Mouse (Mus musculus): ENCODE measurements around the gene Zfp646. TPM values are rescaled to one million over a fixed set of nuclear protein-coding genes. Genes with fewer than 3 reads are reported as not detected.
"Not testable (repeated sequence)": the region's sequence is repeated elsewhere in the genome, so short reads cannot be mapped to it uniquely, and the experiment has no call there.

Gene Zfp646
- polyA plus RNA-seq (2012; rRNA removed): 8.0 and 13.6 TPM in 2 replicates

GRCm38 (mm10) chr7:127876041-127876466, at the start of gene Zfp646:
Zfp646 (plus strand) TSS chr7:127876221.
- TF ChIP-seq CTCF (IDR thresholded peaks at IDR 0.05; ENCODE audit: extremely low read depth, insufficient read length, insufficient replicate concordance, low read depth, low read length) (no peak), POLR2A (IDR thresholded peaks at IDR 0.05; ENCODE audit: low read depth, low read length) (no peak; the same call in 1 of the 2 replicates)
- under 1% methylated on average over 41 of the region's 41 CpGs for WGBS
- H3K4me3 ChIP-seq (ENCODE audit: low read depth, low read length): peak within 1 kb of the TSS; percentile 77
- H3K27me3 ChIP-seq (ENCODE audit: control insufficient read depth, insufficient read depth, low read length): no peaks in the 10 kb centered on the region
- peak within 1 kb of the TSS; percentile 85 for H3K27ac ChIP-seq (ENCODE audit: insufficient read depth, low read depth, low read length)
- H3K36me3 ChIP-seq (ENCODE audit: control insufficient read depth, insufficient read depth, low read length): peaks cover 25% of the 10 kb centered on the region
- peaks cover 2% of the 10 kb centered on the region for H3K4me1 ChIP-seq (ENCODE audit: control insufficient read depth, insufficient read depth, insufficient read length, low read length)

- no peaks in the 10 kb centered on the region for H3K36me3 ChIP-seq (ENCODE audit: control insufficient read depth, insufficient read depth, low read length)
- no peak for TF ChIP-seq POLR2A (IDR thresholded peaks at IDR 0.05; ENCODE audit: low read depth, low read length)
- no peak for TF ChIP-seq CTCF (IDR thresholded peaks at IDR 0.05; ENCODE audit: extremely low read depth, insufficient read length, insufficient replicate concordance, low read depth, low read length)
- 83% methylated on average over 2 of the region's 2 CpGs for WGBS
- no peak overlapping the region for H3K4me3 ChIP-seq (ENCODE audit: low read depth, low read length)
- H3K4me1 ChIP-seq (ENCODE audit: control insufficient read depth, insufficient read depth, insufficient read length, low read length): no peaks in the 10 kb centered on the region; the same call in 1 of the 2 replicates
- no peaks in the 10 kb centered on the region for H3K27me3 ChIP-seq (ENCODE audit: control insufficient read depth, insufficient read depth, low read length)
- H3K27ac ChIP-seq (ENCODE audit: insufficient read depth, low read depth, low read length): no peak overlapping the region
These were observed 40.5 kb upstream of the Zfp646 start for GRCm38 (mm10) chr7:127835550-127835949.

- Histone ChIP-seq H3K4me3 (ENCODE audit: low read depth, low read length) (no peak overlapping the region), H3K27ac (ENCODE audit: insufficient read depth, low read depth, low read length) (no peak overlapping the region), H3K36me3 (ENCODE audit: control insufficient read depth, insufficient read depth, low read length) (no peaks in the 10 kb centered on the region), H3K27me3 (ENCODE audit: control insufficient read depth, insufficient read depth, low read length) (no peaks in the 10 kb centered on the region), H3K4me1 (ENCODE audit: control insufficient read depth, insufficient read depth, insufficient read length, low read length) (peaks cover 7% of the 10 kb centered on the region)
- TF ChIP-seq POLR2A (IDR thresholded peaks at IDR 0.05; ENCODE audit: low read depth, low read length) (no peak), CTCF (IDR thresholded peaks at IDR 0.05; ENCODE audit: extremely low read depth, insufficient read length, insufficient replicate concordance, low read depth, low read length) (no peak)
- 82% methylated on average over 5 of the region's 5 CpGs for WGBS
These were observed 38.5 kb upstream of the Zfp646 start for GRCm38 (mm10) chr7:127837473-127837872.

- WGBS: 91% methylated on average over 4 of the region's 4 CpGs
- not testable (repeated sequence) for H3K27ac ChIP-seq (ENCODE audit: insufficient read depth, low read depth, low read length); H3K4me3 ChIP-seq (ENCODE audit: low read depth, low read length); H3K27me3 ChIP-seq (ENCODE audit: control insufficient read depth, insufficient read depth, low read length); H3K4me1 ChIP-seq (ENCODE audit: control insufficient read depth, insufficient read depth, insufficient read length, low read length); H3K36me3 ChIP-seq (ENCODE audit: control insufficient read depth, insufficient read depth, low read length)
These were observed 38.1 kb upstream of the Zfp646 start for GRCm38 (mm10) chr7:127837878-127838277.

GRCm38 (mm10) chr7:127840031-127840430, 36.0 kb upstream of the Zfp646 start:
- H3K27me3 ChIP-seq (ENCODE audit: control insufficient read depth, insufficient read depth, low read length); H3K4me1 ChIP-seq (ENCODE audit: control insufficient read depth, insufficient read depth, insufficient read length, low read length); H3K4me3 ChIP-seq (ENCODE audit: low read depth, low read length); H3K27ac ChIP-seq (ENCODE audit: insufficient read depth, low read depth, low read length): not testable (repeated sequence)
- H3K36me3 ChIP-seq (ENCODE audit: control insufficient read depth, insufficient read depth, low read length): peaks cover 14% of the 10 kb centered on the region
- WGBS: 80% methylated on average over 2 of the region's 2 CpGs

- Histone ChIP-seq H3K27ac (ENCODE audit: insufficient read depth, low read depth, low read length) (peak overlapping the region; percentile 88), H3K4me3 (ENCODE audit: low read depth, low read length) (peak overlapping the region; percentile 90), H3K4me1 (ENCODE audit: control insufficient read depth, insufficient read depth, insufficient read length, low read length) (peaks cover 9% of the 10 kb centered on the region), H3K27me3 (ENCODE audit: control insufficient read depth, insufficient read depth, low read length) (no peaks in the 10 kb centered on the region), H3K36me3 (ENCODE audit: control insufficient read depth, insufficient read depth, low read length) (peaks cover 18% of the 10 kb centered on the region)
- 4% methylated on average over 15 of the region's 15 CpGs for WGBS
- TF ChIP-seq POLR2A (IDR thresholded peaks at IDR 0.05; ENCODE audit: low read depth, low read length): no peak
- no peak for TF ChIP-seq CTCF (IDR thresholded peaks at IDR 0.05; ENCODE audit: extremely low read depth, insufficient read length, insufficient replicate concordance, low read depth, low read length)
These were observed 35.1 kb upstream of the Zfp646 start for GRCm38 (mm10) chr7:127840886-127841285.

GRCm38 (mm10) chr7:127841340-127842000, 34.6 kb upstream of the Zfp646 start:
- H3K27ac ChIP-seq (ENCODE audit: insufficient read depth, low read depth, low read length): peak overlapping the region; percentile 99
- H3K4me1 ChIP-seq (ENCODE audit: control insufficient read depth, insufficient read depth, insufficient read length, low read length): peaks cover 9% of the 10 kb centered on the region
- peak overlapping the region; percentile 90 for H3K4me3 ChIP-seq (ENCODE audit: low read depth, low read length)
- WGBS: 1% methylated on average over 46 of the region's 46 CpGs
- TF ChIP-seq CTCF (IDR thresholded peaks at IDR 0.05; ENCODE audit: extremely low read depth, insufficient read length, insufficient replicate concordance, low read depth, low read length) (no peak), POLR2A (IDR thresholded peaks at IDR 0.05; ENCODE audit: low read depth, low read length) (peak; percentile 47; the same call in 1 of the 2 replicates)
- peaks cover 24% of the 10 kb centered on the region for H3K36me3 ChIP-seq (ENCODE audit: control insufficient read depth, insufficient read depth, low read length)
- H3K27me3 ChIP-seq (ENCODE audit: control insufficient read depth, insufficient read depth, low read length): no peaks in the 10 kb centered on the region
